Mouse (Mus musculus): ENCODE data around the gene Dcaf7. TPM values are rescaled to one million over a fixed set of nuclear protein-coding genes. Genes with fewer than 3 reads are reported as not detected.
A peak's percentile ranks its signal among the peaks of the same experiment; 100 is the strongest.
"Not testable (repeated sequence)": the region's sequence is repeated elsewhere in the genome, so short reads cannot be mapped to it uniquely, and the experiment has no call there.

Dcaf7 gene
- polyA plus RNA-seq, 1 experiment from 2014 or later: 152 TPM

DNA sequence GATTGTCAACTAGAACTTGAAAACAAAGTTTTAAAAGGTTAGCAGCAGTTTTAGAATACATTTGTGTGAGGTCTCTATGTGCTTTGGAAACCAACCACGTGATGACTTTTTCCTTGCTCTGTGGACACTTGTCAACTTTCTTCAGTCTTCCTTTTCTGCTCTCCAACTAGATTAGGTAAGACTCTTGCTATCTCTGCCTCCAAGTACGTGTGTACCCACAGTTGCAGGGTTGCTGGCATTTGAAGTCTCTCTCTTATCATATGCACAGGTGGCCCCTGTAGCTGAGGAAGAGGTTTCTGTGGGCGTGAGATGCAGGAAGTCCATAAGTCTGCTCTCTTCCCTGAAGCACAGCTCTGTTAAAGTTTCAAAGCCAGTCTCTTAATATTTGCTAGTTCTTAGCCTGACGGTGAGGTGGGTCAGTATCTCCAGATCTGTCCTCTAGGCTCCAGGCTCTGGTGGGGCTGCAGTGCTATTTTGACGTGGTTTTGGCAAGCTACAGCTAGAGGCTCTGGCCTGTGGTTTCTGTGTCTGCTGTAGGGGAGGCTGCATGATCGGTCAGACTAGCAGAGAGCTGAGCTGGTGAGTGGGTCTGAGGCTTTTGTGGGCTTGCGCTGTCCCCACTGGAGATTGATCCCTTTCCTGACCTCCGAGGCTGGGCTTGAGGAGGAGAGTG lies 20.3 kb downstream of the Dcaf7 start:
- Histone ChIP-seq H3K9ac (ENCODE audit: low read depth, low read length) (no peak overlapping the region), H3K9me3 (ENCODE audit: control insufficient read depth, low read length) (no peaks in the 10 kb centered on the region), H3K27me3 (replicated peaks; ENCODE audit: control insufficient read depth, insufficient read depth, low read length) (no peaks in the 10 kb centered on the region), H3K4me2 (ENCODE audit: low read length) (no peak overlapping the region), H3K27ac (ENCODE audit: low read depth, low read length) (no peak overlapping the region), H3K4me1 (ENCODE audit: control insufficient read depth, insufficient read depth, low read depth, low read length) (no peaks in the 10 kb centered on the region), H3K36me3 (ENCODE audit: control insufficient read depth, insufficient read depth, low read length) (peaks cover 51% of the 10 kb centered on the region), H3K4me3 (ENCODE audit: low read length) (no peak overlapping the region)
- no peak for ATAC-seq
- WGBS: 94% methylated on average over 8 of the region's 8 CpGs

GRCm38 (mm10) chr11:106058020-106058419 lies 21.3 kb downstream of the Dcaf7 start:
- WGBS: 86% methylated on average over 8 of the region's 8 CpGs
- no peaks in the 10 kb centered on the region for H3K9me3 ChIP-seq (ENCODE audit: control insufficient read depth, low read length)
- H3K4me3 ChIP-seq (ENCODE audit: low read length): no peak overlapping the region
- H3K4me1 ChIP-seq (ENCODE audit: control insufficient read depth, insufficient read depth, low read depth, low read length): no peaks in the 10 kb centered on the region
- no peak overlapping the region for H3K27ac ChIP-seq (ENCODE audit: low read depth, low read length)
- no peak overlapping the region for H3K4me2 ChIP-seq (ENCODE audit: low read length)
- no peak overlapping the region for H3K9ac ChIP-seq (ENCODE audit: low read depth, low read length)
- H3K36me3 ChIP-seq (ENCODE audit: control insufficient read depth, insufficient read depth, low read length): peaks cover 45% of the 10 kb centered on the region
- no peak for ATAC-seq
- H3K27me3 ChIP-seq (replicated peaks; ENCODE audit: control insufficient read depth, insufficient read depth, low read length): no peaks in the 10 kb centered on the region

DNA sequence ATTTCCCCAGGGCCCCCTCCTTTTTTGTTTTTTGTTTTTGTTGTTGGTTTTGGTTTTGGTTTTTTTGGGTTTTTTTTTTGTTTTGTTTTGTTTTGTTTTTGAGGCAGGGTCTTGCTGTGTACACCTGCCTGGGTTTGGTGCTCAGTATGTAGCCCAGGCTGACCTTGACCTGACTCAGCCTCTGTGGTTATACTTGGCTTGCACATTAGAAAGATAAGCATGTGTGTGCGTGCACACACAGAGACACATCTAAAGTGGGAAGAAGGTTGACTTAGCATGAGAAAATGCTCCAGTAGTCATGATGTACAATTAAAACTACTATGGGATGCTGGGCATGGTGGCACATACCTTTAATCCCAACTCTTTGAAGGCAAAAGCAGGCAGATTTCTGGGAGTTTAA lies 23.9 kb downstream of the Dcaf7 start:
- no peaks in the 10 kb centered on the region for H3K27me3 ChIP-seq (replicated peaks; ENCODE audit: control insufficient read depth, insufficient read depth, low read length)
- 88% methylated on average over 1 of the region's 1 CpGs for WGBS
- H3K4me2 ChIP-seq (ENCODE audit: low read length): no peak overlapping the region
- H3K4me3 ChIP-seq (ENCODE audit: low read length): no peak overlapping the region
- no peaks in the 10 kb centered on the region for H3K9me3 ChIP-seq (ENCODE audit: control insufficient read depth, low read length)
- H3K36me3 ChIP-seq (ENCODE audit: control insufficient read depth, insufficient read depth, low read length): peaks cover 26% of the 10 kb centered on the region
- no peak overlapping the region for H3K9ac ChIP-seq (ENCODE audit: low read depth, low read length)
- H3K27ac ChIP-seq (ENCODE audit: low read depth, low read length): no peak overlapping the region
- no peak for ATAC-seq
- H3K4me1 ChIP-seq (ENCODE audit: control insufficient read depth, insufficient read depth, low read depth, low read length): peaks cover 4% of the 10 kb centered on the region

- Histone ChIP-seq H3K4me1 (ENCODE audit: control insufficient read depth, insufficient read depth, low read depth, low read length) (peaks cover 4% of the 10 kb centered on the region), H3K36me3 (ENCODE audit: control insufficient read depth, insufficient read depth, low read length) (peaks cover 19% of the 10 kb centered on the region), H3K4me3 (ENCODE audit: low read length) (no peak overlapping the region), H3K9ac (ENCODE audit: low read depth, low read length) (no peak overlapping the region), H3K4me2 (ENCODE audit: low read length) (no peak overlapping the region), H3K27me3 (replicated peaks; ENCODE audit: control insufficient read depth, insufficient read depth, low read length) (no peaks in the 10 kb centered on the region), H3K27ac (ENCODE audit: low read depth, low read length) (no peak overlapping the region), H3K9me3 (ENCODE audit: control insufficient read depth, low read length) (no peaks in the 10 kb centered on the region)
- WGBS: 91% methylated on average over 1 of the region's 1 CpGs
- ATAC-seq: no peak
These were observed 24.6 kb downstream of the Dcaf7 start for GRCm38 (mm10) chr11:106061311-106061710.

GRCm38 (mm10) chr11:106063756-106064155 lies 27.1 kb downstream of the Dcaf7 start:
- no peaks in the 10 kb centered on the region for H3K9me3 ChIP-seq (ENCODE audit: control insufficient read depth, low read length)
- H3K4me2 ChIP-seq (ENCODE audit: low read length): no peak overlapping the region
- no peak overlapping the region for H3K27ac ChIP-seq (ENCODE audit: low read depth, low read length)
- peaks cover 9% of the 10 kb centered on the region for H3K36me3 ChIP-seq (ENCODE audit: control insufficient read depth, insufficient read depth, low read length)
- 87% methylated on average over 5 of the region's 5 CpGs for WGBS
- peaks cover 8% of the 10 kb centered on the region for H3K4me1 ChIP-seq (ENCODE audit: control insufficient read depth, insufficient read depth, low read depth, low read length)
- no peak overlapping the region for H3K4me3 ChIP-seq (ENCODE audit: low read length)
- no peak overlapping the region for H3K9ac ChIP-seq (ENCODE audit: low read depth, low read length)
- no peak for ATAC-seq
- H3K27me3 ChIP-seq (replicated peaks; ENCODE audit: control insufficient read depth, insufficient read depth, low read length): no peaks in the 10 kb centered on the region

GRCm38 (mm10) chr11:106065073-106065922 lies 28.6 kb downstream of the Dcaf7 start:
- Histone ChIP-seq H3K4me3 (ENCODE audit: low read length) (peak overlapping the region; percentile 88), H3K27ac (ENCODE audit: low read depth, low read length) (peak overlapping the region; percentile 56; the same call in 1 of the 2 replicates), H3K9me3 (ENCODE audit: control insufficient read depth, low read length) (no peaks in the 10 kb centered on the region), H3K36me3 (ENCODE audit: control insufficient read depth, insufficient read depth, low read length) (no peaks in the 10 kb centered on the region), H3K4me1 (ENCODE audit: control insufficient read depth, insufficient read depth, low read depth, low read length) (peaks cover 8% of the 10 kb centered on the region), H3K4me2 (ENCODE audit: low read length) (peak overlapping the region; percentile 96), H3K9ac (ENCODE audit: low read depth, low read length) (peak overlapping the region; percentile 89), H3K27me3 (replicated peaks; ENCODE audit: control insufficient read depth, insufficient read depth, low read length) (no peaks in the 10 kb centered on the region)
- ATAC-seq: no peak
- WGBS: 42% methylated on average over 18 of the region's 18 CpGs

DNA sequence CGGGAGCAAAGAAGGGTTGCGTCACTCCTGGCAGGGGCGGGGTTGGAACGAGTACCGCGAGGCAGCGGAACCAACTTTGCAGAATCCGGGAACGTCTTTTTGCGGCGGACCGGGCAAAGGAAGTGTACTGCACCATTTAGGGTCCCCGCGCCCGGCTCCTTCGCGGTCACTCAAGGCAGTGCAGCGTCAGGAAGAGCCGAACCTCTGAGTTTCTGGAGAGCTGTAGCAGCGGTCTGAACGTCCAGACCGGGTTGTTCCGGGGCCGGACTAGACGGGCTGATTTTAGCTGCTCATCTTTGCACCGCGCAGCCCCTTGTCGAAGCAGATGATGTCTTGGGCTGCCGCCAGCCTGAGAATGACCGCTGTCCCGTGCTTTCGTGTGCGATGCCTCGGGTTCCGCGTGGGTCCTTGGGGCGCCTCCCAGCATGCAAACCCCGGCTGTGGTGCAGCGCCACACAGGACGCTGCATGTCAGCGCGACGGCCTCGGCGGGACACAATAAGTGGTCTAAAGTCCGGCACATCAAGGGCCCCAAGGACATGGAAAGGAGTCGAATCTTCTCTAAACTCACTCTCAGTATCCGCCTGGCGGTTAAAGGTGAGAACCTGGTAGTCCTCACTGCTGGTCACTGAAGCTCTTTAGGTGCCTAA lies 29.4 kb downstream of the Dcaf7 start, which contains the start of gene Taco1:
Taco1 (plus strand) TSS at position 139 of the 649 bp plus-strand sequence.
- Histone ChIP-seq H3K4me2 (ENCODE audit: low read length) (peak within 1 kb of the TSS; percentile 96), H3K27me3 (replicated peaks; ENCODE audit: control insufficient read depth, insufficient read depth, low read length) (no peaks in the 10 kb centered on the region), H3K27ac (ENCODE audit: low read depth, low read length) (peak within 1 kb of the TSS; percentile 88), H3K9ac (ENCODE audit: low read depth, low read length) (peak within 1 kb of the TSS; percentile 89), H3K36me3 (ENCODE audit: control insufficient read depth, insufficient read depth, low read length) (no peaks in the 10 kb centered on the region), H3K9me3 (ENCODE audit: control insufficient read depth, low read length) (no peaks in the 10 kb centered on the region), H3K4me1 (ENCODE audit: control insufficient read depth, insufficient read depth, low read depth, low read length) (peaks cover 8% of the 10 kb centered on the region), H3K4me3 (ENCODE audit: low read length) (peak within 1 kb of the TSS; percentile 88)
- peak; percentile 98 for ATAC-seq
- under 1% methylated on average over 49 of the region's 49 CpGs for WGBS

GRCm38 (mm10) chr11:106066616-106067015 lies 29.9 kb downstream of the Dcaf7 start:
- Histone ChIP-seq H3K27ac (ENCODE audit: low read depth, low read length) (peak overlapping the region; percentile 88), H3K9ac (ENCODE audit: low read depth, low read length) (peak overlapping the region; percentile 89), H3K4me3 (ENCODE audit: low read length) (peak overlapping the region; percentile 88), H3K4me2 (ENCODE audit: low read length) (peak overlapping the region; percentile 96)
- not testable (repeated sequence) for H3K36me3 ChIP-seq (ENCODE audit: control insufficient read depth, insufficient read depth, low read length); ATAC-seq; H3K9me3 ChIP-seq (ENCODE audit: control insufficient read depth, low read length); H3K27me3 ChIP-seq (replicated peaks; ENCODE audit: control insufficient read depth, insufficient read depth, low read length); H3K4me1 ChIP-seq (ENCODE audit: control insufficient read depth, insufficient read depth, low read depth, low read length)
- WGBS: 23% methylated on average over 23 of the region's 23 CpGs

GRCm38 (mm10) chr11:106073774-106074173 lies 37.1 kb downstream of the Dcaf7 start:
- Histone ChIP-seq H3K27me3 (replicated peaks; ENCODE audit: control insufficient read depth, insufficient read depth, low read length) (no peaks in the 10 kb centered on the region), H3K9ac (ENCODE audit: low read depth, low read length) (no peak overlapping the region), H3K9me3 (ENCODE audit: control insufficient read depth, low read length) (no peaks in the 10 kb centered on the region), H3K36me3 (ENCODE audit: control insufficient read depth, insufficient read depth, low read length) (0 out of 2 replicates have a peak, but pooled peaks cover 2% of the 10 kb centered on the region), H3K27ac (ENCODE audit: low read depth, low read length) (no peak overlapping the region), H3K4me1 (ENCODE audit: control insufficient read depth, insufficient read depth, low read depth, low read length) (no peaks in the 10 kb centered on the region), H3K4me2 (ENCODE audit: low read length) (no peak overlapping the region), H3K4me3 (ENCODE audit: low read length) (no peak overlapping the region)
- no peak for ATAC-seq
- WGBS: 87% methylated on average over 3 of the region's 3 CpGs
